Mouse (Mus musculus) midbrain, embryonic 13.5 days (tissue): Measurements from ENCODE around the gene Sdk1. TPM values are rescaled to one million over a fixed set of nuclear protein-coding genes. Genes with fewer than 3 reads are reported as not detected.
A peak's percentile ranks its signal among the peaks of the same experiment; 100 is the strongest.

Experiments
- ATAC-seq: fragments of 200-750 bp; cut with Nextera tagmentation; 2 replicates; pipeline ENCODE4 v1.8.0; 2017; ENCODE audit warnings: mild to moderate bottlenecking, moderate TSS enrichment, moderate library complexity
- H3K27ac ChIP-seq: fragments of 300-500 bp; sonication (generic); 2 replicates; pipeline ENCODE4 v1.5.1; 2015; ENCODE audit warnings: inconsistent platforms, mild to moderate bottlenecking, moderate library complexity
- H3K27me3 ChIP-seq: fragments of 300-500 bp; sonication (generic); 2 replicates; pipeline ENCODE4 v1.6.1; 2015; ENCODE audit warnings: mild to moderate bottlenecking, inconsistent platforms
- H3K36me3 ChIP-seq: fragments of 300-500 bp; sonication (generic); 2 replicates; pipeline ENCODE4 v1.6.1; 2015; ENCODE audit warnings: mild to moderate bottlenecking, inconsistent platforms
- H3K4me1 ChIP-seq: fragments of 300-500 bp; sonication (generic); replicated peaks from 2 replicates; pipeline ENCODE4 v1.6.1; 2015; ENCODE audit warnings: inconsistent platforms
- H3K4me2 ChIP-seq: fragments of 300-500 bp; sonication (generic); replicated peaks from 2 replicates; pipeline ENCODE4 v1.6.1; 2015; ENCODE audit warnings: moderate library complexity, mild to moderate bottlenecking, inconsistent platforms
- H3K4me3 ChIP-seq: fragments of 300-500 bp; sonication (generic); replicated peaks from 2 replicates; pipeline ENCODE4 v1.5.1; 2015; ENCODE audit warnings: mild to moderate bottlenecking, inconsistent platforms
- H3K9ac ChIP-seq: fragments of 300-500 bp; sonication (generic); replicated peaks from 2 replicates; pipeline ENCODE4 v1.6.1; 2015; ENCODE audit warnings: mild to moderate bottlenecking, inconsistent platforms
- H3K9me3 ChIP-seq: fragments of 300-500 bp; sonication (generic); 2 replicates; pipeline ENCODE4 v1.6.1; 2016; ENCODE audit warnings: mild to moderate bottlenecking, inconsistent platforms
- WGBS: fragments of 180-500 bp; shearing (Covaris S2); methylation state at CpG from one replicate; pipeline ENCODE4 v1.1.7; 2015; 5-methylcytosine and 5-hydroxymethylcytosine counted together
- polyA plus RNA-seq: library from polyadenylated mRNA; unstranded; fragments of >200 nt; fragmentation: Nextera tagmentation; extraction: Ambion mirVana; gene quantifications from 2 replicates; pipeline ENCODE4 v1.2.1, GENCODE M21; 2015

The Sdk1 gene
- polyA plus RNA-seq, 1 experiment from 2014 or later = 2.0 TPM

GRCm38 (mm10) chr5:141940636-141941035 is 699.3 kb downstream of the Sdk1 start:
- Histone ChIP-seq H3K9ac (no peak overlapping the region), H3K4me1 (peaks cover 7% of the 10 kb centered on the region; the same call in 1 of the 2 replicates), H3K27ac (no peak overlapping the region), H3K4me2 (no peak overlapping the region), H3K4me3 (no peak overlapping the region), H3K36me3 (no peaks in the 10 kb centered on the region), H3K27me3 (no peaks in the 10 kb centered on the region), H3K9me3 (no peaks in the 10 kb centered on the region)
- no peak for ATAC-seq
- 78% methylated on average over 8 of the region's 8 CpGs for WGBS

- Histone ChIP-seq H3K36me3 (no peaks in the 10 kb centered on the region), H3K27me3 (no peaks in the 10 kb centered on the region), H3K4me3 (no peak overlapping the region), H3K9ac (no peak overlapping the region), H3K9me3 (no peaks in the 10 kb centered on the region), H3K4me2 (no peak overlapping the region), H3K27ac (no peak overlapping the region), H3K4me1 (peaks cover 11% of the 10 kb centered on the region)
- WGBS = 68% methylated on average over 11 of the region's 11 CpGs
- ATAC-seq = no peak
Measured at GRCm38 (mm10) chr5:141950791-141951190, 709.5 kb downstream of the Sdk1 start.

GRCm38 (mm10) chr5:141952270-141952669 is 711.0 kb downstream of the Sdk1 start:
- Histone ChIP-seq H3K9me3 (no peaks in the 10 kb centered on the region), H3K4me1 (peaks cover 13% of the 10 kb centered on the region), H3K4me2 (no peak overlapping the region), H3K4me3 (no peak overlapping the region), H3K27me3 (no peaks in the 10 kb centered on the region), H3K9ac (no peak overlapping the region), H3K36me3 (no peaks in the 10 kb centered on the region), H3K27ac (no peak overlapping the region)
- 91% methylated on average over 2 of the region's 2 CpGs for WGBS
- no peak for ATAC-seq

GRCm38 (mm10) chr5:141952708-141953490 is 711.6 kb downstream of the Sdk1 start:
- Histone ChIP-seq H3K27ac (no peak overlapping the region), H3K27me3 (no peaks in the 10 kb centered on the region)

GRCm38 (mm10) chr5:141971071-141971470 is 729.8 kb downstream of the Sdk1 start:
- no peak overlapping the region for H3K27ac ChIP-seq
- no peaks in the 10 kb centered on the region for H3K27me3 ChIP-seq
- no peaks in the 10 kb centered on the region for H3K36me3 ChIP-seq
- H3K9ac ChIP-seq = no peak overlapping the region
- no peaks in the 10 kb centered on the region for H3K9me3 ChIP-seq
- no peak for ATAC-seq
- no peak overlapping the region for H3K4me3 ChIP-seq
- no peaks in the 10 kb centered on the region for H3K4me1 ChIP-seq
- H3K4me2 ChIP-seq = no peak overlapping the region

More at GRCm38 (mm10) chr5:141952708-141953490, 711.6 kb downstream of the Sdk1 start:
- ATAC-seq = no peak
- no peak overlapping the region for H3K9ac ChIP-seq
- H3K4me2 ChIP-seq = no peak overlapping the region
- peaks cover 13% of the 10 kb centered on the region for H3K4me1 ChIP-seq
- 90% methylated on average over 7 of the region's 7 CpGs for WGBS
- H3K4me3 ChIP-seq = no peak overlapping the region
- H3K36me3 ChIP-seq = no peaks in the 10 kb centered on the region
- no peaks in the 10 kb centered on the region for H3K9me3 ChIP-seq

- H3K9me3 ChIP-seq = no peaks in the 10 kb centered on the region
- H3K27ac ChIP-seq = no peak overlapping the region
- no peaks in the 10 kb centered on the region for H3K27me3 ChIP-seq
- no peak overlapping the region for H3K4me3 ChIP-seq
- H3K9ac ChIP-seq = no peak overlapping the region
- ATAC-seq = no peak
- H3K4me2 ChIP-seq = no peak overlapping the region
- H3K36me3 ChIP-seq = no peaks in the 10 kb centered on the region
- H3K4me1 ChIP-seq = no peaks in the 10 kb centered on the region
Measured at GRCm38 (mm10) chr5:141979511-141979910, 738.2 kb downstream of the Sdk1 start.

GRCm38 (mm10) chr5:141980746-141981145 is 739.5 kb downstream of the Sdk1 start:
- Histone ChIP-seq H3K9ac (no peak overlapping the region), H3K27me3 (no peaks in the 10 kb centered on the region), H3K4me2 (no peak overlapping the region), H3K9me3 (no peaks in the 10 kb centered on the region), H3K4me1 (no peaks in the 10 kb centered on the region), H3K36me3 (no peaks in the 10 kb centered on the region), H3K27ac (no peak overlapping the region), H3K4me3 (no peak overlapping the region)
- no peak for ATAC-seq
- 86% methylated on average over 6 of the region's 6 CpGs for WGBS

- no peak overlapping the region for H3K4me3 ChIP-seq
- no peak overlapping the region for H3K27ac ChIP-seq
- H3K4me1 ChIP-seq = 0 out of 2 replicates have a peak, but pooled peaks cover 5% of the 10 kb centered on the region
- 83% methylated on average over 4 of the region's 4 CpGs for WGBS
- no peak for ATAC-seq
- no peaks in the 10 kb centered on the region for H3K36me3 ChIP-seq
- no peaks in the 10 kb centered on the region for H3K9me3 ChIP-seq
- H3K4me2 ChIP-seq = no peak overlapping the region
- 0 out of 2 replicates have a peak, but pooled peaks cover 3% of the 10 kb centered on the region for H3K27me3 ChIP-seq
- H3K9ac ChIP-seq = no peak overlapping the region
Measured at GRCm38 (mm10) chr5:141984322-141984721, 743.0 kb downstream of the Sdk1 start.

GRCm38 (mm10) chr5:141985003-141985402 is 743.7 kb downstream of the Sdk1 start:
- Histone ChIP-seq H3K27ac (no peak overlapping the region), H3K27me3 (0 out of 2 replicates have a peak, but pooled peaks cover 3% of the 10 kb centered on the region), H3K36me3 (no peaks in the 10 kb centered on the region), H3K4me1 (0 out of 2 replicates have a peak, but pooled peaks cover 5% of the 10 kb centered on the region), H3K4me3 (no peak overlapping the region), H3K4me2 (no peak overlapping the region), H3K9ac (no peak overlapping the region), H3K9me3 (no peaks in the 10 kb centered on the region)
- WGBS = 10% methylated on average over 8 of the region's 8 CpGs
- ATAC-seq = 0 out of 2 replicates have a peak, but pooled peaks have one; percentile 48

- Histone ChIP-seq H3K9me3 (no peaks in the 10 kb centered on the region), H3K27me3 (0 out of 2 replicates have a peak, but pooled peaks cover 3% of the 10 kb centered on the region), H3K4me2 (no peak overlapping the region), H3K4me1 (0 out of 2 replicates have a peak, but pooled peaks cover 5% of the 10 kb centered on the region), H3K4me3 (no peak overlapping the region), H3K27ac (no peak overlapping the region), H3K9ac (no peak overlapping the region), H3K36me3 (no peaks in the 10 kb centered on the region)
- no peak for ATAC-seq
- 88% methylated on average over 4 of the region's 4 CpGs for WGBS
Measured at GRCm38 (mm10) chr5:141985551-141985950, 744.3 kb downstream of the Sdk1 start.

- Histone ChIP-seq H3K9me3 (no peaks in the 10 kb centered on the region), H3K36me3 (no peaks in the 10 kb centered on the region), H3K4me1 (0 out of 2 replicates have a peak, but pooled peaks cover 5% of the 10 kb centered on the region), H3K27ac (no peak overlapping the region), H3K4me3 (no peak overlapping the region), H3K27me3 (0 out of 2 replicates have a peak, but pooled peaks cover 3% of the 10 kb centered on the region), H3K4me2 (no peak overlapping the region), H3K9ac (no peak overlapping the region)
- 5% methylated on average over 1 of the region's 1 CpGs for WGBS
- no peak for ATAC-seq
Measured at GRCm38 (mm10) chr5:141987287-141987799, 746.1 kb downstream of the Sdk1 start.

GRCm38 (mm10) chr5:141988685-141989084 is 747.4 kb downstream of the Sdk1 start:
- Histone ChIP-seq H3K9me3 (no peaks in the 10 kb centered on the region), H3K27ac (no peak overlapping the region), H3K4me1 (0 out of 2 replicates have a peak, but pooled peaks cover 5% of the 10 kb centered on the region), H3K4me3 (no peak overlapping the region), H3K4me2 (no peak overlapping the region), H3K36me3 (no peaks in the 10 kb centered on the region), H3K9ac (no peak overlapping the region), H3K27me3 (0 out of 2 replicates have a peak, but pooled peaks cover 3% of the 10 kb centered on the region)
- ATAC-seq = no peak
- WGBS = 87% methylated on average over 5 of the region's 5 CpGs
